Mouse (Mus musculus) layer of hippocampus, postnatal 25 days (tissue): ENCODE data around the gene Aff1. TPM values are rescaled to one million over a fixed set of nuclear protein-coding genes. Genes with fewer than 3 reads are reported as not detected.

ENCODE experiments used
- DNase-seq, 2 experiments: peaks; one replicate each; pipeline ENCODE4 v3.0.0; 2022; ENCODE audit warnings: mixed read lengths in 2 of 2, low spot score in 1 of 2; ENCODE audit errors: extremely low spot score in 1 of 2
- total RNA-seq, 2 experiments: library from RNA; stranded (reverse); gene quantifications; 2 replicates each; pipeline ENCODE4 v1.2.3; 2021

Gene Aff1
- total RNA-seq, 2 experiments from 2014 or later = 14.1 to 14.2 TPM

DNA sequence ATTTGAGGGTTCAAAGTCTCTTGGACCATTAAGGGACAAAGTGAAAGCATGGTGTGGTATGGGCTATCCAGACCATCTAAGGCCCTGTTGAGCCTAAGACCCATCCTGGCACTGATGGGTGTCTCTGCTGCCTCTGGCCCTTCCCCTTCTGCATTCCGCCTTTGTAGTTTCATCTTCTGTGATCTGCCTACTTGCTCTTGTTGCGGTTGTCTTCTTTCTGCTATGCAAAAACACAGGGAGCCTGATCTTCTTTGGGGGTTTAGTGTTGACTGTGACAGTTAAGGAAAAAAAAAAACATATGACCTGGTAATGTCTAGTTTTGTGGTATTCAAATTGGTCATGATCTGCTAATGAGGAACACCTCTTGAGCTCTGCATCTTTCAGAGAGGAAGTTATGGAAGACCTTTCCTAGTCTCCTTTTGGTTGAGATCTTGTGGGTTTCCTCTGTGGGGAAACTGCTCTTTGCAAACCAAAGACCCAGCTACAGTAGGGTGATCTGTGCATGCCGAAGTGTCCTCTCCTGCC is 54.4 kb downstream of the Aff1 start:
- DNase-seq = no peak

DNA sequence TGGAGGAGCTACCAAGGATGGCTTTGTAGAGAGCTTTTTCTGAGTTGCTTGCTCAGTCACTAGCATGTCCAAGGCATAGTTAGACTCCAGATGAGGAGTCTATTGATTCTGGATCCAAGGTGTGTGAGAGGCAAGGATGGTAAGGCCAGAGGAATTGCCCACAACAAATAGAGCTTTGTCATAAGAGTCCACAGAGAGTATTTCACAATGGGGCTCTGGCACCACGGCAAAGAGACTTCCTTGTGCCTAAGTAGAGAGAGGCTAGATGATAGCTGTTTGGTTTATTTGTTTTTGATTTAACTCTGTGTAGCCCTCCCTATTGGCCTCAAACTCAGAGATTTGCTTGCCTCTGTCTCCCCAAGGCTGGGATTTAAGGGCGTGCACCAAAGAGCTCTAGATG is 54.9 kb downstream of the Aff1 start:
- no peak for DNase-seq

DNA sequence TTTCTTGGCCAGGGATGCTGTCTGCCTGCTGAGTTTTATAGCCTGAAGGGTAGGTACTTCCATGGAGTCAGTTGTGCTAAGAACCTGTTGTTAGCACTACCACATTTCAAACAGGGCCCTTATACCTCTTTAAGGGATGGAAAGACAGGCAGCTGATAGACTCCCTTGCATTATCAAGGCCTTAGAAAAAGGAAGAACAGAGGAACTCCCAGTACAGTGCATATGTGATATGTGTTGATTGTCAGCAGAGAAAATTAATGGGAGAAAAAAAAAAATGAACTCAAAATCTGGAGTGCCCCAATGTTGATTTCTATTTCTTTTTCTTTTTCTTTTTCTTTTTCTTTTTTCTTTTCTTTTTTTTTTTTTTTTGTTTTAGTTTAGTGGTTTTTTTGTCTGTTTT is 56.2 kb downstream of the Aff1 start:
- no peak for DNase-seq

DNA sequence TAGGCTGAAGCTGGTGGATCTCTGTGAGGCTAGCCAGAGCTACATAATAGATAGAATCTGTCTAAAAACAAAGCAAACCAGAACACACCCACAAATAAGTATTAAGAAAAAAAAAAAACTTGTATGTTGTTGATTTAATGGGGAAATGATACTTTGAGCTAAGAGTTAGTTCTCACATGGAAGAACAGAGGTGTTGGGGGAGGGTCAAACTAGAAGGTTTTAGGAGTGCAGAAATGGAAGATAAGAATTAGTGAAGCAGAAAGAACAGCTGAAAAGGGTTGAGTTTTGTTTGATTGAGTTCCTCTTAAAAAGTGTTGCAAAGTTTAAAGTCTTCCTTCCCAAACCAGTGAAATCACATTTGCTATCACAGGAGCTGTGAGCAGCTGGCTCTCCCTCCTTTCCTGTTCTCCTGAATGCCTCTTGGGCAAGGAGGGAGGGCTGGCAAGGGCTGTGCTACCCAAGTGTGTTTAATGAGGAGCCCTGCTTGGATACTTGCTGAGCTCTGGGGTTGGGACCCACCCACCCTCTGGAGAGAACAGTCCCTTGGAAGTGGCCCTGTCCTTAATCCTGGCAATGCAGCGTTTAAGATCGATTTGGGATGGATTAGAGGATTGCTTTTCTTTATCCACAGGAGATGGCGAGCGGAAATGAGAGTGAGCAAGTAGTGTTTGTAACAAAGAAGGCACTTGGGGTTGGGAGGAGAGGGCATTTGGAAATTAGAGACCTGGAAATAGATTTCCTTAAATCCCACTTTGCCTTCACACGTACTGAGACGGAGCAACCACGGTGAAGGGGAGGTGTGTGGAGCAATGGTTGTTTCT is 57.5 kb downstream of the Aff1 start:
- no peak for DNase-seq

DNA sequence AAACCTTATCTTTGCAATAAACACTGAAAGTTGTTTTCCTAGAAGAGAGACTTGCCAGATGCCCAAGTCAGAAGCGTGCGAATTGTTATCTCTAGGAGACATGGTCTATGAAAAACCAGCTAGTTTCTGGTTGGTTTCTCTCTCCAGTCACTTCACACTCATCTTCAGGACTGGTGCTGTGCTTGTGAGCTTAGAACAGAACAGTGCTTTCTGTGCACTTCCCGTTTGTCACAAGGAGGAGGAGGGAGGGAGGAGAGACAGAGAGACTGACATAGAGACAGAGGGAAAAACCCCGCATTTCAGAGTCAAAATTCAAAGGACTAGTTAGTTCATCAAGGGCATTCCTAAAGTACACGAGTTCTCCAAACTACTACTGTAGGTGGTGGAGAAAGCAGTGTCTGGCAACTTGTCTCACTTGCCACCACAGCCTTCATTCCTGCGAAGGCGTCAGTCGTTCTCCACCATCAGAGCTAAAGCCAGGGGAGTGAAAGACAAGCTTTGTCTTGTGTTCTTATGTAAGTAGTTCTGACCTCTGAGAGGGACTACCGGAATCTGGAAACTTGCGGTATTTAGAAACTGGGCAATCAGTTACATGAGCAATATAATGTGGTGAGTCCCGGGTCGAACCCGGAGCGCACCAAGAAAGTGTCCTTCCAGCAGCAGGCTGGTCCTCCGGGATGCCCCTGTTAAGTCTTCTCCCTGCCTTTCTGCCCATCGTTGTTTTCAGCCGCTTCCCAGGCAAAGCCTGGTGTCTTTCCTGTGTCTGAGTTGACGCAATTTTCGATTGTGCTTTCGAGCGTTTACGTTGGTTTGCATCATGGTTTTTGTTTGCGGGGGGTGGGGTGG is 60.7 kb downstream of the Aff1 start:
- DNase-seq = no peak

DNA sequence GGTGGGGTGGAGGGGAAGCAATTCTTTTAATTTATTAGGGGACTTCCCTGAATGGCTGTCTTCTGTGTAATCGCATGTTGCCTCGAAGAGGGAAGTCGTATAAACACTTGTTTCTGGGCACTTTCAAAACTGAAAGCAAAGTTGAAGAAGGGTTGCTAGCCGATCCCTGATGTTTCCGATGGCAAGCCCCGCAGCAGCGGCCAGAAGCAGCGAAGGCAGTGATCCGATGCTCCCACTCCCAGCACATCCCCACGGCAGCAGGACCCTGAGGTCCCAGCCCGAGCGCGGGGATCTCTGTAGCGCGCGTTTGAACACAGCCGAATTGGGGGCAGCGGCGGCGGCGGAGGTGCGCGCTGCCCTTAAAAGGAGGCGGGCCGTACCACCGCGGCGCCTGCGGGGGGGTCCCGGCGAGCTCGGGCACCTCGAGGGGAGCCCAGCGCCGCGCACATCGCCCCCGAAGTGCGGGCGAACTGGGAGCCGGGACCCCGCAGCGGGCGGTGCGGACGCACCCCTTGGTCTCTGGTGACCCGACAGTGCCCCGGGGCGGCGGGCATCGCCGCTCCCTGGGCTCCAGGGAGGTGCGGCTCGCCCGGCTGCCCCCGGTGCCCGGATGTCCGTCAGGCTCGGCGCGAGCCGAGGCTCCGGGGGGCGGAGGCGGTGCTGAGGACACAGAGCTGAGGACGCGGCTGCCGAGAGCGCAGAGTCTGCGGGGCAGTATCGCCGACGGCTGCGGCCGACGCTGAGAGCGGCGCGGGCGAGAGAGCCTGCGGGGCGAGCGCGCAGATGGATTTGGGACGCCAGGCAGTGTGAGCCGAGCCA is 61.5 kb downstream of the Aff1 start:
- peak; percentile 79 to 84 for DNase-seq

DNA sequence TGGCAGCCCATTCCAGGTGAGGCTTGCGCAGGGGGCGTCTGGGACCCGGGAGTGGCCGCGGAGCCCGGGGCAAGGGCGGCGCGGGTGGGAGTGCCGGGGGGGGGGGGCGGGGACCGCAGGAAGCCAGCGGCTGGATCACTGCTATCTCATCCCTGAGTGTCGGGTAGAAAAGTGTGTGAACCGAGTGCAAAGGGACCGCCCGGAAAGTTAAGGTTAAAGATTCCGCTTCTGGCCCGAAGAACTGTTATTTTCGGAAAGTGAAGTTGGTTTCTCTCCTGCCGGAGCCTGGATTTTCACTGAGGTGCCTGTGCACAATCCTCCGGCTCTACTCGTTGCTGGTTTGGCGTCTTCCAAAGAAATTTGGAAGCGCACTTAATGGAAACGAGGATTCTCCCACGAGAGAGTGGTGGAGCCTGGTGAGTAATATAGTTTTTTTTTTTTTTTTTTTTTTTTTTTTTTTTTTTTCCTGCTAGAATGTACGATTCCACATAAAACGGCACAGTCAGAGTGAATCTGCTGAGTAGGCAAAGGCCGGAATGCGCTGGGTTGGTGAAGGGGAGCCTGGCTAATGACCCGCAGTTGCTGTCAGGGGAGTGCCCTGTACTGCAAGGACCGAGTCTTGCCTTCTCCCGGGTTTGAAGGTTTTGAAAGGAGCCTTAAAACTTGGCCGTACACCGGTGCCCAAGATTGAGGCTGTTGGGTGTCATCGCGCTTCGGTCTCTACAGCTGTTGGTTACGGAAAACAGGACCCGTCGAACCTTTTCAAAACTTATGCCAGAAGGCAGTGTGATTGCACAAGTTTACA is 62.4 kb downstream of the Aff1 start:
- DNase-seq = no peak

DNA sequence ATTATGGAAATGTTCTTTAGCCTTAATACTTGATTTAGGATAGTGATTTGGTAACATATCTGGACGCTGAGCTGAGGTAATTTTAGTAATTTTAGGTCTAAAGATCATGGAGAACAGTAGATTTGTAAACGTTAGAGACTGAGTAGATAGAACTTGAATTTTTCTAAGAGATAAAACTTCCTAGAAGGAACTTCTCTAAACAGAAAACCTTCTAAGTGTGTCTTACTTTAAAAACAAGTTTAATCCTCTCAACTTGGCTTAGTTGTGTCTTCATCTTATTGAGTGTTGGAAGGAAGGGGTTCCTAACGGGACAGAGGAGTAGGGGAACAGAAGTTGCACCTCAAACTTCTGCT is 62.9 kb downstream of the Aff1 start:
- no peak for DNase-seq

DNA sequence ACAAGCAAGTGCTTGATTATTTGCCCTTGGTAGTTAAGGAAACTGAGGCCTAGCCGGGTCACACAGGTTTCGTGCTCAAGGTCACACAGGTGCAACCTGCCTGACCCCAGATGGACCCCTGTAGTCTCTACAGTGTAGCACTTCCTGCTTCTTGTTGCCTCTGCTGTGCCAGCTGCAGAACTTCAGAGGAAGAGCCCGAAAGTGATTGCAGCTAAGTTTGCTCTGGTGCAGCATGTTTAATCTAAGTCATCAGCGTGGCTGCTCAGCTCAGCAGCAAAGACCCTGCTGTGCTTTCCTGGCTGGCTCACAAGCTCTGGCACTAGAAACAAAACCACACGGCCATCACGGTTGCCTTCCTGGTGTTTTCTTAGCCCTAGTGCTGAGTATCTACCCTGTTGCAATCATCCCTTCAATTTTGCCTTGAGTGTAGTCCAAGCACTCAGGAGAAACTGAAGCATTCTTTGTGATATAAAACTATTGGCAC is 64.1 kb downstream of the Aff1 start:
- no peak for DNase-seq

DNA sequence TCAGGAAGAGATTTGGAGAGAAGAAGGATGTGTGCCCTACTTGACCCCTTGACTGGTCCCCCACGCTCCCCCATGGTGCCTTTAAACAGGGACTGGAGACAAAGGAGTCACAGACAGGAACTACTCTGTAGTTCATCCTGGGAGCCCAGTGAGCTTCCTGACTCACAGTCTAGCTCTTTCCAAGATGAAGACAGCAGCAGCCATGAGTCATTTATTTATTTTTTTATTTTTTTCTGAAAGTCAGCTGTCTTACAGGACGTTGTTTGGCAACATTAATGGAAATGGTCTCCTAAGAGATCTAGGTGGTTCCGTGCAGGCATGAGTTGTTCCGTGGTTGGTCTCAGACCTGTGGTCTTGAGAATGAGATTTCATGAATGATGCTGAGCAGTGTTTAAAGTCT is 66.3 kb downstream of the Aff1 start:
- no peak for DNase-seq

DNA sequence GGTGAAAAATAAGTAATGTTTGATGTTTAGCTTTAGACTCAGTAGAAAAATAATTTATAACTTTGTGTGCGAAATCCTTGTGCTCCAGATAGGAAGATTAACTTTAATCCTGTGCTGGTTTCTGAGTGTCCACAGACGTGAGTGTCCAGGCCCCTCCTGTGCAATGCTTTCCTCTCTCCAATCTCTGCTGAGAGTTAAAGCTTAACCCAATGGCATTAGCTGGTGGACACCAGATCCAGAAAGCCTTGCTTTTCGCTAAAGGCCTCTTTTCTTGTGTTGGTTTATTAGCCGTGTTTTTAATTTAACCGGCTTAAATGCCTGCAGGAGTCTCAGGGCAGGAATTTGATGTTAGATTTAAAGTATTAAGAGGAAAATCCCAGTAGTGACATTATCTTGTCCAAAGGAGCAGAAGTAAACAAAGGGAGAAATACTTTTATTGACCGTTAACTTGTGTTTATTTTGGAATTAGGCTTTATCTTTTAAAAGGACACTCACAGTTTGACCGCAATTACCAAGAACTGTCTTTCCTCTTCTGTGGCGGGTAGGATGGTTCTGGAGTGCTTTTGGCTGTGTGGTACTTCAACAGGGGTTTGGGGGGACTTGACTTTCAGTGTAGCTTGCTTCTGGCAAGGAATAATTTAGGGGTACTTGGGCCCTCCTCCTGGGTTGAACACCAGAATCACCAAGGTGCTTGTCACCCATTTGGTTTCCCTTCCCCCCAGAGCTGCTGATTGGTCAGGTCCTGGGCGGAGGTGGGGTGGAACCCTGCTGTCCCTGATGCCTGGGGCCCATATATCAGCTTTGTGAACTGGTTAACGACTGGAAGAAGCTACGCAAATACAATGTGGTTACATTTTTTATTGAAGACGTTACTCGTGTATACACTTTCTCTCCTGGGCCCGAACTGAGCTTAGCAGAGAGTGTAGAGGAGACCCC is 67.6 kb downstream of the Aff1 start:
- no peak for DNase-seq

DNA sequence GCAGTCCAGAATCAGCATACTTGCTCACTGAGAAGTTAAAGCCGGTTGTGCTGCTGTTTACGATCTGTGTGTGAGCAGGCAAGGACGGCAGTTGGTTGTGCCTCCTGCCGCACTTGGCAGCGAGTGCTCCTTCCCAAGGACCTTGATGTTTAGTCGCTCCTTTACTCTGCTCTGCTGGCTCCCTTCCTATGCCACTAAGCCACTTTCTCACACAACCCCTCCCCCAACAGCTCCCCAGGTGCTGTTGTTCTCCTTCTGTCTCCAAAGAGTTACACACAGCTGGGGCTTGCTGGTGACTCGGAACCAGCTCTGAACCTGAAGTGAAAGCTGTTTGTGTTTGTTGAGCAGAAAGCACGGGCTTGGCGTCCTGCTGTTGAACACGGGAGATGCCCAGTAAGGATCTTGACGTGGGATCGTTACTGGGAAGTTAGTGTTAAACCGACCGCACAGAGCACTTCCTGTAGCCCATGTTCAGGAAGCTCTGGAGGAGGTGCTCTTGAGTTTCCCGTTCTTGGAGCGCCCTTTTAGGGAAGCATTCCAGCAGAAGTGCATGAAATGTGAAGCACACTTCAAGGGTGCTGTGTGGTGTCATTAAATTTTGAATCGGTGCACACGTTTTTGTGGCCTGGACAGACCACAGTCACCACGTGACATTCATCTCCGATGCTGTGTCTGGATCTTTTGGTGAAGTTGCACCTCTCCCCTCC is 68.4 kb downstream of the Aff1 start:
- DNase-seq = no peak

DNA sequence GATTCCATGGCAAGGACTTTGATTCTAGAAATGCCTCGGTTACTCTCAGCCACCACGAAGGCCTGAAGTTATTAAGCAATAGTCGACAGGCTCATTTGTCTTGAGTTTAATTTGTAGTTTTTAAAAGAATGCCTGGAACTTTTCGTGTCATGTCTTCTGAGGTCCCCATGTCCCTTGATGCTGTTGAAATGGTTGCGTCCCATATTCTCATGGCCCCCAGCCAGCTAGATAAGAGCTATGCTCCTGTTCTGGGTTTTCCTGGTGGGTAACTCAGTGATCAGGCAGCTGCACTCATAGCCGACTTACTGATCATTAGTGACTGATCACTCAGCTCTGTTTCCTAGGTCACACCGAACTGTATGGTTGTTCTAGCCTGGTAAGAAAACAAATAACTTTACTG is 69.6 kb downstream of the Aff1 start:
- DNase-seq = no peak

DNA sequence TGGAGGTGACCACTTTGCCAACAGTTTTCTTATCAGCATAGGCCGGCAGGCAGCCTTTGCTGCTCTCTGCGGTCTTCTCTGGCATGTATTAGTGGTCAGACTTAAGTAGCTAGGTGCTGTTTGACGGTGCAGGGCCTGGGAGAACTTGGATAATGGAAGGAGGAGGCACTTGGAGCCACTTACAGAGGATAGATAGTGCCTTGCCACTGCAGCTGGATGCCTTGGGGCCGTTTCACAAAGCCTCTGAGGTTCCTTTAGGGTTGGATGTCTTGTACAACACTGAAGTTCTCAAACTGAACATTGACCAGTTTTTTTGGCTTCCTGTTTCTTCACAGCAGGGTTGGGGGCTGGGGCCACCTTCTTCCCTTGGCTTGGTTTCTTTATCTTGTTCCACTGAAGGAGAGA is 70.7 kb downstream of the Aff1 start:
- no peak for DNase-seq

DNA sequence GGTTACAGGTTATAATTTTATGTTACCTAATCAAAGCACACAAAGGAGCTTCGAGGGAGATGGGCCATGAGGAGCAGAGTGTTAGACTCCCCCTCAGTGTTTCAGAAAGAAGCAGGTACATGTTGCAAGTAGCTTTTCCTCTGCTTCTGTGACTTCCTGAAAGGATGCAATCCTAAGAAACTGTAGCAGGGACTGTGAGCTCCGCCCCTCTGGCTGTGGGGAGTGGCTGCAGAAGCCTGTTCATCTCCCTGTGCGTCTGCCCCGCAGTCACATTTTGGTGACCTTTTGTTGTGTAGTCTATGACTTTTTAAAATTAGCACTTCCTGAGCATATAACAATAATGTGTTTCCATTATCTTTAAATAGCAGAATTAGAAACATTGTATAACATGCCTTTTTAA is 73.2 kb downstream of the Aff1 start:
- DNase-seq = no peak

DNA sequence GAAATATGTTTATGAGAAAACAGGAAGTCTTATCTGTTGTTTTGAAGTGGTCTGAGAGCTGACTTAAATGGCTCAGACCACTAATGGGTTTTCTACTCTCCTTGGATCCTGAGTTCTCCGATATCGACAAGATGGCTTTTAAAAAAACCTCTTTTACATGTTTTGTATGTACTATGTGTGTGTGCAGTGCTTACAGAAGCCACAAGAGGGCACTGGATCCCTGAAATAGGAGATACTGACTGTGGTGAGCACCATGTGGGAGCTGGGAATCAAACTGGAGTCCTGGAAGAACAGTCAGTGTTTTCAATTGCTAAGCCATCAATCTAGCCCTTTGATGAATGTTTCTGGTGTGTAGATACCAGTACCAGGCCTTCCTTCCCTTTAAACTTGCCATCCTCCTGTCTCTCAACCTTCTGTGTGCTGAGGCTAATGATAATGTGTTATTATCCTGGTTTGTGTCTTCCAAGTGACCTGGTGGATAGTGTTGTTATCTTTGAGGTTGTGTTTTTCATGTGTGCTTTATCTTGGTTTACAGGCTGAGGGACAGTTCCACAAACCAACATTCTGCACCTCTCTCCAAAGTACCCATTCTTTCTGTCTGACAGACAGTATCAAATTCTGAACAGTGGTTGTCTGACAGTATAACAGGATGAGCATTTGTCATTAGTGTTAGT is 73.7 kb downstream of the Aff1 start:
- no peak for DNase-seq

DNA sequence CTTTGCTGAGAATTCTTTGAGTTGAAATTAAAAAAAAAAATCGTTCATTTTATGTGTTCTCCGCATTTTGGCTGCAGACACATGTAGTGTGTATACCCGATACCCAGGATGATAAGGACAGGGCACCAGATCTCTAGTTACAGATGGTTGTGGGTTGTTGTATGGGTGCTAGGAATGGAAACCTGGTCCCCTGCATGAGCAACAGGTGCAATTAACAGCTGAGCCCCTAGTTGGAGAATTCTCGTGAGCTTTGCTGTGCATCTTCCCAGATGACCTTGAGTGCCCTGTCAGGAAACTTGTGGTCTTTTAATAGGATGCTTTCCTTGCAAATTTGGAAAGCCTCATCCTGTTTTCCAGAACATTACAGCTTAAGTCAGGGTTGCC is 74.2 kb downstream of the Aff1 start:
- no peak for DNase-seq

DNA sequence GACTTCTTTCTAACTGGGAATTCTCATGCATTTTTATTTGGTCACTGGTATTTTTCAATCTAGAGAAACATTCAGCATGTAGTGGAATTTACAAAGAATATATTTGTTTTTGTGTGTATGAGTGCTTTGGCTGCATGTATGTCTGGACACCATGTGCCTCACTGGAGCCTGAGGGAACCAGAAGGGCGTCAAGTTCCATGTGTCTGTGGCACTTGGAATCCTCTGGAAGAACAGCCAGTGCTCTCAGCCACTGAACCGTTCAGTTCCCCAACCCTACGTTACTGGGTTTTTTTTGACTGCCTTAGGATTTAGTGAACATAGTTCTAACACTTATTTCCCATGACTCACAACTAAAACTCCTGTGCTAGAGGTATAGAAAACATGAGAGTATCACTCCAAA is 76.8 kb downstream of the Aff1 start:
- no peak for DNase-seq
